Mouse (Mus musculus) induced T-regulatory cell, adult 2 months (primary cell): ENCODE results near the gene Bahcc1.

Experiments
- DNase-seq: peaks from one replicate; pipeline ENCODE4 v3.0.0-alpha.2; 2012; ENCODE audit warnings: low read depth

The Bahcc1 gene

DNA sequence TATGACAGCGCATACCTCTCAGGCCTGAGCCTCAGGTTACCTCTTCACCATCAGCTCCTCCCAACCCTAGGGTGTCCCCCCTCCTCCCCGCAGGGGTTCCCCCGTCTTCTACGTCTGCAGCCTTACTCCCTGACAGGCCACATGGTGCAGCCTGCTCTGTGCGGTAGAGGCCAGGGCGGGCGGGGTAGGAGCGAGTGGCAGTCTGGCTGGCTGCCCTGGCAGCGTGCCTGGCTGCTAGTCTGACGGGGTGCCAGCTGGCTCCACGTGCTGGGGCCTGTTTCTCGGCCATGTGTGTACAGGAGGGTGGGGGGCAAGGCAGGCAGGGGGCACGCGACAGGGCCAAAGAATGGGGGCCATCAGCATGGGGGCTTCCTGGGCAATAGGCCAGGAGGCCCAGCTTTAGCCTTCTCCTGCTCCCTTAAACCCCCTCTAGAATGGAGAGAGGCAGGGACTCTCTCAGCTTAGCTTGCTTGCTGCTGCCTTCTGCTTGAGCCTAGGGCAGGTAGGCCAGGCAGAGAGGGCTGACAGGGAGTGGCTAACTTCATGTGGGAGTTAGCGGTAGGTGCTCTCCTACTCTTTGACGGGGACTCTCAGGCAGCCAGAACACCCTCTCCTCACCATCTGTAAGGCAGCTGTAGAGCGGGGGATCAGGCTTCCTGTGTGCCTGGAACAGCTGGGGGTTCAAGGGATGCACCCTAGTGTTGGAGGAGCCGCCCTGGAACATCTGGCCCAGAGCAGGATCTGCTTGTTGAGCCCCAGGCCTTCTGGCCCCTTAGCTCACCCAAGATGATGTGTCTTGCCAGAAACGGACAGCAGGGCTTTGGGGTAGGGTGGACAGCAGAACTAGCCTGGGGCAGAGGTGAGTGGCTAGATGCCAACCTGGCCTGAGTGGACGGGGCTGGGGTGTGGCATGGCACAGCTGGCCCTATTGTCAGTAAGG, 28.9 kb downstream of the Bahcc1 start:
- no peak for DNase-seq

DNA sequence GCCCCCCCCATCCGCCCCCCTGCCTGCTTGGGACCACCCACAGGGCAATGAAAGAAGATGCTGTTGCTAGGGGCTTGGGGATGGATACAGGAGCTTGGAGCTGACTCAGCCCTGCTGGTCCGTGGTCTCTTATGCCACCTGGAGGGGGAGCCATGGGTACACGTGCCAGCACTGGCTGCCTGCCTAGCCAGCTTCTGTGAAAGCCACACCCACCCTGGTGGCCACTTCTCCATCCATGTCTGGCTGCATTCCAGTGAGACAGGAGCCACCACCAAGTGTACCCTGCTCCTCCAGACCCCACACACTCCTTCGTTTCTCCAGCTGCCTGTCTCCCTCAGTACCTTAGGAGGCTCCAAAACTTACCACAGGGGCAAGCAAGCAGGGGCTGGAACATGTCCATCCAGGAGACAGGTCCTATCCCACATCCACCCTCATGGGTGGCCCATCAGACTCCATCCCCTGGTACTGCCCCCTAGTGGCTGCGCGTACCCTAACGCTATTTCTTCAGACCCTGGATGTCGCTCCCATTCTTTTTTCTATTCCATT, 29.7 kb downstream of the Bahcc1 start:
- DNase-seq, result peak; percentile 61

DNA sequence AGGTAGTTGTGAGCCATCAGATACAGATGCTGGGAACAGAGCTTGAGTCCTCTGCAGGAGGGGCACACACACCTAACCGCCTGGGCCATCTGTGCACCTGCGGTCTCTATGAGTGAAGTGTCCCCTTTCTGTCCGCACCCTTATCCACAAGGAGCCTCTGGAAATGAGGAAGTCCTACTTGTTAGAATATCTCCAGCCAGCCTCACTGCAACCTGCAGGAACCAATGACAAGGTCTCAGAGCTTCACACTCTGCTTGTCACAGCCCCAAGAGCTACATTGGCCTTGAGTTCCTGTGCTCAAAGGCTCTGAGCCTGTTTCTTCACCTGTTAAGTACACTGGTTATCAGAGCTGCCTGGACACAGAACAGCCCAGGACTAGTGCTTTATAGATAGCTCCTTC, 30.4 kb downstream of the Bahcc1 start:
- DNase-seq, result no peak

DNA sequence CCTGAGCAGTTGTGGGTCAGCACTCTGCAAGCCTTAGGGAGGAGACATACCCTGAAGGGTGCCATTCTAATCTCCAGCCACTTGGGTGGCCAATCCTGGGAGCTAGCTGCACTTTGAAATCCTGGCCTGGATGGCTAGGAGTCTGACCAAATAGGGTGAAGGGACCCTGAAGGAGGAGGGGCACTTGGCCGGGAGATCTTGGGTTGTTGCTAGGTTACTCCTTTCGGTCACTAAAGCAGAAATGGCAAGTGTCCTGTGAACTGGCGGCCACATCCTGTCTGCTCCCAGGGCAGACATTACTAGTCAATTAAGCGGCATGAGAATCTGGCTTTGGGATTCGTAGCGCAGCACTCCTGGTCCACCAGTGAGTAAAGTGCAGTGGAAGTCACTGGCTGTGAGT, 31.3 kb downstream of the Bahcc1 start:
- no peak for DNase-seq

DNA sequence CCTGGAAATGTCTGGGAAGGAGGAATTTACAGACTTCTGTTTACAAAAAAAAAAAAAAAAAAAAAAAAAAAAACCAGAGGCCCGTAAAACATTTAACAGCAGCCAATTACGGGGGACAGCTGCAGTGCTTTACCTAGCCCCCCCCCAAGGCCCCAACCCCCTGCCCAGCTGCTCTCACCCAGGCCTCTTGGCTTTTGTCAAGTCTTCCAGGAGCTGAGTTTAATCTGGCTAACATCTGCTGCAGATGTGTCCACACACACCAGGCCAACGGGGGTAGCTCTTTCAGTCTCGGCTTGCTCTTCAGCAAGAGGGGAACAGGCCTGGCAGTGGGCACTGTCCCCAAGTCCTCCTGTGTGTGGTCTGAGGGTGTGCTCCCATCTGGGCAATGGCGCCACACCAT, 32.7 kb downstream of the Bahcc1 start:
- no peak for DNase-seq

DNA sequence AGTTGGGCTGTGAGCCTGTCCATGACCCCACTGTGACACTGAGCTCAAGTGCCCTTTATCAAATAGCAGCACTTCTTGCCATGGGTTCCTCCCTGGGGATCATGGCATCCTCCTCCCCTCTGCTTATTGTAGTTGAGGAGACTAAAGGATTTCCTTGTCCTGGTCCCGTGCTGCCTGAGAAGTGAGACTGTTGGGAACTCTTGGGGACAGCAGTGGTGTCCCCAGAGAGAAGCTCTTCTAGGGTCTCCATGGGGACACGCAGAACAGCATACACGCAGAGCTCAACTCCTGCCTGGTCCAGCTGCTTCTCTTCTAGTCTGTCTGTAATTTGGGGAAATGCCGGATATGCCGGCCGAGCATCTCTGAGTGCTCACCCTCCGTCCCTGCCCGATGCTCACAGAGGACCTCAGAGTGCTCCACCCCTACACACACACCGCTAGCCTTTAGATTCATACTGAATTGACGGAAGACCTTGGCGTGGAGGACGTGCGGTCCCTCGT, 33.6 kb downstream of the Bahcc1 start:
- no peak for DNase-seq

DNA sequence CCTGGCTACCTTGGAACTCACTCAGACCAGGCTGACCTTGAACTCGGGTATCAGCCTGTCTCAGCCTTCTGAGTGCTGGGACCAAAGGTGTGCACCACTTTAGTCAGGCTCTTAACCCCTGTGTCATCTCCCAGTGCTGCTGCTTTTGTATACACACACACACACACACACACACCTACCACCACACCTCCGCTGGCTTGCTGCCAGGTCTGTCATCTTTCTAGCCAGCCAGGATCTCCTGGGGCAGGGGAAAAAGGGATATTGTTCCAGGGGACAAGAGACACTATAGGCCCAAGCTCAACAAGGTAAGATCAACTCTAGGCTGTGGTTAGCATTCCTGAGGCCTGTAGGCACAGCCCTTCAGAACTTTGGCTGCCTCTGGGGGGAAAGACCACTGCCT, 34.5 kb downstream of the Bahcc1 start:
- DNase-seq, result no peak

DNA sequence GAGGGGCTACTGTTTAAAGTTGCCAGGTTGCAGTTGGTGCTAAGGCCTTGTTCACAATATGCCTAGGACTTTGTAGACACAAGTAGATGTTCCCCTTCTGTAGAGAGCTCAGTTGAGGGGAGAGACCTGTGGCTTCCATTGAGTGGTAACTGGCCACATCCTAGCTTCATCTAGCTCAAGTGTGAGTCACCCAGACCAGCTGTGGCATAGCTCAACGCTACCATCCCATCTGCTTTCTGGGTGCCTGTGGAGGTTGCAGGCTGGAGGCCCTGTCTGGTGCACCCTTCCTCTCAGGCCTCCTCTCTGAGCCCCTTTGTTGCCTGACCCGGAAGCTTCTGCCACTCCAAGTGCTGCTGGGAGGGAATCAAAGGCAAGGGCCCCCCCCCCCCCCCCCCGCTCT, 34.9 kb downstream of the Bahcc1 start:
- DNase-seq, result no peak

DNA sequence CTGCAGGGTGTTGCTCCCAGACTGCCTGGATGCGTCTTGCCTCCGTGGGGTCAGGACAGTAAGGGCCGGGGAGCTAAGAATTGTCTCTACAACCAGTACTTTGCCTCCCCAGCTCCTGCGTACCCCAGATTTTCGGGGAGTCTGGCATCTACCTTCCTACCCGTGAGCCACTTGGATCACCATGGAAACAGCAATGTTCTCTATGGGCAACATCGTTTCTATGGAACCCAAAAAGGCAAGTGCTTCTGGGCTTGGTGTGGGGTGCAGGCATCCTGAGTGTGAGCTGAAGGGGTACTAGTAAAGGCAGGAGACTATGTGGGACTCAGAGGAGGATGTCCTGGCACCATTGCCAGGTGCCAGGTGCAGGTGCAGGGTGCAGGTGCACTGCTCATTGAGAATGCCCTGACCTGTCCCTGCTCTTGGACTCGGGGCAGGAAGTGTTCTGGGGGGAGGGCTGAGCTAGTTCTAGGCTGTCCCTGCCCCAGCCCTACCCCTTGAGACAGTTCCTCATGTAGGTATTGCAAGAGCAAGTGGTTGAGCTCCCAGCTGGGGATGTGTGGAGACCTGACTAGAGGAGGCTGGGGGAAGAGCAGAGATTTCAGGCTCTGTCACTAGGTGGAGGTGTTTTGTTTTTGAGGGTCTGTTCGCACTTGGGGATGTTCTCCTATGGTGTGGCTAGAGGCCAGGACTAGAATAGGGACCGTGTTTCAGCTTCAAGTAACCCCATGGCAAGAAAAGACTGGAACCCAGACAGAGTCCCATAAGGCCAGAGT, 35.6 kb downstream of the Bahcc1 start:
- peak; percentile 30 for DNase-seq

DNA sequence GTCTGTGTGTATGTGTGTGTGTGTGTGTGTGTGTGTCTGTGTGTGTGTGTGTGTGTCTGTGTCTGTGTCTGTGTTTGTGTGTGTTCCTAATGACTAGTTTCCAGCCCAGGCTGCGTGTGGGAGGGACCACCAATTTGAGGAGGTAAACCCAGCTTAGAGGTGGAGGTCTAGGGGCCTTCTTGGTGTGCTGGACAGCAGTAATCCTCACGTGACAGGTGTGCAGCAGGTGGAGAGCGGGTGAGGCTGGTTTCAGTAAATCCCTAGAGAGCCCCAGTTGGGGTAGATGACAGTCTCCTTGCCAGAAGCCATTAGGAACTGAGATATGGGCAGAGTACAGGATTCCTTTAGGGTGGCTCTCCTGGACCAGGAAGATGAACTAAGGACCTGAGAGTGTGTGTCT, 36.3 kb downstream of the Bahcc1 start:
- no peak for DNase-seq

DNA sequence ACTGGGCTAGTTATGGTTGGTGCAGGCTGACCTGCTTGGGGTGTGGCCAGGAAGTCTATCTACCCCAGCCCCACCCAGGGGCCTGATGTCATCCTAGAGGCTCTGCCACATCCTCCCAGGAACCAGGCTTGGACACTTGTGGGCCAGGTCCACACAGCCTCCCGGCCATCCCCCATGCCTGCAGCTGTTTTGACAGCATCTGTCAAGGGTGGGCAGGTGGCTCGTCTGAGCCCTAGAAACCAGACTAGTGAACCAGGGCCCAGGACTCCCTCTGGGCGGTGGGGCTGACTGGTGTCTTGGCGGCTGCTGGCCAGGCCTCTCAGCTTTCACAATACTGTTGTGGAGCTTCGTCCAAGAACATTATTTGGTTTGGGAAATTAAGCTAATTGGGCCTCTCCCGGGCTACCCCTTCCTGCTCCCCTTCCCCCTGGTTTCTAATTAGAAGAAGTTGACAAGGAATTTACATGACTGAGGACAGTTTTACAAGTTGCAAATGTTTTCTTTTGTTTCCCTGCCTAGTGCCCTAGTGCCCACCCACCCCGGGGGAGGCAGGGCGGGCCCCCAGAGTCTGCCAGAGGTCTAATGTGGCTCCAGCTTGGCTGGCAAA, 36.9 kb downstream of the Bahcc1 start:
- DNase-seq, result no peak

DNA sequence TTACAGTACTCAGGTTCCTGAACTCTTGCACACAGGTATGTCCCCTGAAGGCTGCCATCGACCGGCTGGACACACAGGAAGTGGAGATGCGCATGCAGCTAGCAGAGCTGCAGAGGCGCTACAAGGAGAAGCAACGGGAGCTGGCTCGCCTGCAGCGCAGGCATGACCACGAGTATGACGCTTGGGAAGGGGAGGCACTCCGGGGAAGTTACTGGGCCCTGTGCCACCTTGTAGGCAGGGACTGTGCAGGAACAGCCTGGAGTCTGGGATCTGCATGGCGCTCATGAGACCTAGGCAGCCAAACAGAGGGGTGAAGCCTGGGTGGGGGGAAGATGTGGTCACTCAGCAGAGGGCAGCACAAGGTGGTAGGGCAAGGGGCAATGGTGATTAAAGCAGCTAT, 46.6 kb downstream of the Bahcc1 start:
- DNase-seq, result no peak

DNA sequence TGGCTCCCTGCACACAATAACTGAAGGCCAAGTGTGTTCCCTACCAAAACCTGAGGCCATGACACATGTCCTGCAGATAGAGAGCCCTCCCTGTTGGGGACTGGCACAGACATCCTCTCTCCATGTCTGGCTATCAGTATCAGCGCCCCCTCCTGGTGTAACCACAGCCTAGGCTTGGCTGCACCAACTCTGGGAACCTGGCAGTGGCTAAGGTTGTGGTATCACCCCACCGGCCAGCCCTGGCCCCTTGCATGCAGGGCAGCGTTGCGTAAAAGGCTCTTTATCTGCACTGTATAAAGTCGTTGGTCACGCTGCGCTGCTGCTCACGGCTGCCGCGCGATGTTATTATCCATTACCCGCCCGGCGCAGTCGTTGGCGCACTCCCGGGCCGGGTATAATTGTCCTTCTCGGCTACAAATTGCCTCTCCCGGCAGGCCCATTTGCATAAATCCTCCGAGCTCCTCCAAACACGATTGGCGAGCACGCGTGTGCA, 47.6 kb downstream of the Bahcc1 start:
- DNase-seq, result no peak

DNA sequence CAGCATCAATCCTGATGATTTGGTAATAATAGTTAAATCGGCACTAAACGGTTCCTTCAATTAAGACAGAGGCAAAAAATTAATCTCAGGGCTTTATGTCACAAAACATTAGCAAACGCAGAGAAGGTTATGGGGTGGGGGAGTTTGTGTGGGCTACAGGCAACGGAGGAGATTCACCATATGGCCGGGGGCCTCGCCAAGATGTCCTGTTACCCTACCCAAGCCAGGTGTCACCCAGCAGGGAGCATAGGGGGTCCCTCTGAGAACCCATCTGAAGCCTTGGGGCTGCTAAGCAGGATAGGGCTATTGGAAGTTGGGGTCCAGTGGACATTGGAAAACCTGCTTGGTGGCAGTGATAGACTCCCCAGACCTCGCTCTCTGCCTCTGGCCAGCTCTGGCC, 48.0 kb downstream of the Bahcc1 start:
- DNase-seq, result no peak

DNA sequence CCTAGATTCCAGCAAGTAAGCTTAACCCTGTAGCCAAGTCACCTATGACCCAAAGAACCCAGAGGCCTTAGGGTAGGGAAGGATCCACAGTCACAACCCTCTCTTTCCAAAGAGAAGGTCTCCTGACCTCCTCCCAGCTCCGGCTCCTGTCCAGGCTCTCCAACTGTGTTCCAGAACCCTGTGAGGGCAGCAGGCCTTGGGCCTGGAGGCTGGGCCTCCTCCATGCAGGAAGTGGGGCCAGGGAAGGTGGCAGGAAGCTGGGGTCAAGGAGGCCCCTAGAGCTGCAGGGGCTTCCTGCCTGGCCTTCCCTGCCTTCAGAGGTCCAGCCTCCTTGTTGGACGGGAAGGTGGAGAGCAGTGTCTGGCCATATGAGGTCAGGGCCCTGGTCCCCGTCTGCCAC, 48.5 kb downstream of the Bahcc1 start:
- DNase-seq, result no peak

DNA sequence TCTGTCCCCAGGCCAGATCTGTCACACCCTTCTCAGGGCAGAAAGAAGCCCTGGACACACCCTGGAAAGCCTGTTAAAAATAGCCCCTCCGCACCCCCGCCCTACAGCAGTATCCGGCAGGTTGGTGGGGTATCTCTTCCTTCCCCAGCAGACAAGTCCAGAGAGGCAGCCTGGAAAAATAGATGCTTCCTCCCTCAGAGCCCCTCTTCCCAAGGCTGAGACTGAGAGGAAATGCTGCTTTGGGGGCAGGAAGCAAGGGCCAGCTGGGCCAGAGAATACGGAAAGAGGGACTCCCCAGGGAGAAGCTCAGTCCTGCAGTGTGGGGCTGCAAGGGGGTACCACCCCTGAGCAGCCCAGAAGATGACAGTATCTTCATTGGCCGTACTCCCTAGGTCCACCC, 50.8 kb downstream of the Bahcc1 start:
- no peak for DNase-seq

DNA sequence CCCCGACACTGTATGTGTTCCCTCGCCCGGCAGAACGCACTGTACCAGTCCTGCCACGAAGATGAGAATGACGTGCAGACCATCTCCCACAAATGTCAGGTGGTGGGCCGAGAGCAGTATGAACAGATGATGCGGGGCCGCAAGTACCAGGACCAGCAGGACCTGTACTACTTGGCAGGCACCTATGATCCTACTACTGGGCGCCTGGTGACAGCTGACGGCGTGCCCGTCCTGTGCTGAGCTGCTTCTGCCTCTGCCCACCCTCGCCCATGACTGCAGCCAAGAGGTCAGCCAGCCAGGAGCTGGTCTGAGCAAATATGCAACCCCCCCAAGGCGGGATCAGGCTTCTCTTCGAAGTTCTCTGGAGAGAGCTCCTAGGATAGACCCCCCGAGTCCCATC, 56.9 kb downstream of the Bahcc1 start:
- DNase-seq, result no peak

DNA sequence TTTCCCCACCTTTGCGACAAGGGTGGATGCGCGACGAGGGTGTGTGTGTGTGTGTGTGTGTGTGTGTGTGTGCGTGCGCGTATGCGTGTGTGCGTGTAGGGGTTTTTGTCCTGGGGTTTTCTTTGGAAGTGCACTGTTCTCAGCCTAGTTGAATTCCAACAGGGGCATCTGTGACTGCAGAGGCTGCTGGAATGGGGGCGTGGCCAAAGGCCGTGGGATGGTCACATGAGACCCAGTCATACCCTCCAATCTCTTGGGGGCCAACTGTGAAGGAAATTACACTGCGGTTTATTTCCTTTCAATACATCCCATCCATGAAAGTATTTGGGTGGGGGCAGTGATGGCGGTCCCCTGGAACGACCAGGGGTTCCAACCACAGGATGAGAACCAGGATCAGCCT, 57.5 kb downstream of the Bahcc1 start:
- DNase-seq, result no peak

DNA sequence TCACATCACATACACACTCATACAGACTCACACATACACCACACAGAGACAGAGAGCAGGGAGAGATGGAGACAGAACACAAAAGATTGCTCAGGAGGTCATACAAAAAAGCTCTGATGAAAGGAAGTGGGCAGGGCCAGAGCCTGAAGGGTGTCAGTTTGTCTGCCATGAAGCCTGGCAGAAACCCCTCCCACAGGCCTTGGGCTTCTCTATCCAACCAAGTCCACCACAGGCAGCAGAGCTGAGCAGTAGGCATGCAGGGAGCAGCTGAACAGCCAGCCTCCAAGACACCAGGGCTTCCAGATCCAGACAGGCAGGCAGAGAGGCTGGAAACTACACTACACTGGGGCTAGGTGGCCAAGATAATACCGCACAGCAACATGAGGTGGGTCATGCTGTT, 61.0 kb downstream of the Bahcc1 start:
- no peak for DNase-seq

DNA sequence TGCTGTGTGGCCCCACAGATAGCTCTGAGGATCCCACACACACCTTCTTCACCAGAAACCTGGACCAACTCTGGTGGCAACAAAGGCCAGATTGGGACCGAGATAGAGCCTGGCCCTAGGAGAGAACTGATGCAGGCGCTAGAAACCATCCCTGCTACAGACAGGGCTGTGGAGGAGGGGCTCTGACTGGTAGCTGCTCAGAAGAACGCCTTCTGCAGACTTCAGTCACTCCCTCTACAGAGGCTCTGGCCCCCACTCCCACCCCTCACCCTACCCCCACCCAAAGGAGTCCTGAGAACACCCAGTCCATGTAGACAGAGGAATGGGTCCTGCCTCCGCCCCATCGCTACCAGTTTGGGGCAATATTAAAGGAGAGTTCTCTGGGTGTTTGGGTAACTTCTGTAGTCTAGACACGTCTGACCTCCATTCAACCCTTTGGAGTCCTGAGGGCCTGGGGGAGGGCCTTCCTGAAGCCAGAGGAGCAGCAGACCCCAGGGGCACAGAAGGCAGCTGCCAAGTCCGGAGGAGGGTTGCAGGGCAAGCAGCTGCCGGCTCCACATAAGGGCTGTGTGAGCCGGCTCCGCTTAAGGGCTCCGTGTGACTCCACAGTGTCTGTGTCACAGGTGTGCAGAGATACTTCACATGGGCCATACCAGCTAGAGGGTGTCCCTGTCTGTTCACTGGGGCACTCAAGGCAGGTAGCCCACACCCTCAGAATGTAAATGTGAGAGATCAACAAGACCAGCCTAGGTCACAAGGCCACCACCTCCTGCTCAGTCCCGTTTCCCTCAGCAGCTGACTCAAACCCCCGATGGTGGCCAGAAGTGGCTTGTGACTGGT, 63.8 kb downstream of the Bahcc1 start:
- no peak for DNase-seq

DNA sequence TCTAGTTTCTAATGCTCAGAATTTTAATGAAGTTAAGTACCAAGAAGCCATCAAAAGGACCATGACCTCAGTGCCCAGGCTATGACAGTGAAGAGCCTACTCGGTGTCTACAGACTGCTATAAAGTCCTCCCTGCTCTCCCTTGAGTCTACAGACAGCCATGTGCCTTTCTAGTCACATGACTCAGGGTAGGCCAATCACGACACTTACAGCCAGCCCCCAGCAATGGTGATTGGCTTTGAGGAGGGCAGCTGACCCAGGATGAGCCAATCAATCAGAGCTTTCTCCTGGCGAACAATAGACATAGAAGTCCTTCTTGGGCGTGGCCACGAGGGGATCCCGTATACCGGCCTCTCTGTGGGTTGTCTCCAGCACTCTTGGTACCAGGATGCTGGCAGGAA, 65.0 kb downstream of the Bahcc1 start:
- no peak for DNase-seq
